Comparison of ENCODE assay signal across 21 mouse cellular contexts in the genomic region with DNA sequence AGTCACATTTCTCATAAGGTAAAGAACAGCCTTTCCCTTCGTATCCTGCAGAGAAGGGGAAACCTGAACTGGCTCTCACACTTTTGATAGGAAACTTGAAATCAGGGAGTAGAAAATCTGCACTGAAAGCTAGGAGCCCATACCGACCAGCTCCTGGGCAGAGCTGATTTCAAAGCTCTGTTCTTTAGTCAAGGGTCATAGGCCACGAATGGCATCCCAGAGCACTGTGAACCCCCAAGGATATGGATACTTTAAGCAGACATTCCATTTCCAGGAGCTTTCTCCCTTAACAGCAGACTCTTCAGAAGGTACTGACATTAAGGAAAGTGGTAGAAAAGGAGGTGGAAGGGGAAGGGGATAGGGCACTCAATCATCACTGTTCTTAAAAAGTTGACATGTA.
DNase-seq lines count a peak whose midpoint lies in the region; ATAC-seq and TF ChIP-seq lines count a peak whose summit lies in the region.
"Had no signal": no experiment of that assay in that cellular context is flagged by ENCODE, and none has a peak within 500 bp of the region (broad histone marks: within the 10 kb centered on the region; RNA-seq: fewer than 3 reads in every experiment).

No protein-coding gene starts in this region.

- no peak overlapping the region for H3K4me2 ChIP-seq in kidney, postnatal 0 days (ENCODE audit: low read length)
- H3K4me2 ChIP-seq in embryonic facial prominence, embryonic 11.5 days (ENCODE audit: low read depth, low read length) = no peak overlapping the region
- H3K4me2 ChIP-seq: embryonic facial prominence, embryonic 13.5 days; forebrain, embryonic 13.5 days; heart, embryonic 12.5 days; hindbrain, embryonic 13.5 days had no signal

- no peak overlapping the region for H3K4me3 ChIP-seq in kidney, postnatal 0 days (replicated peaks; ENCODE audit: low read depth, low read length)
- H3K4me3 ChIP-seq in embryonic facial prominence, embryonic 11.5 days (ENCODE audit: low read depth, low read length) = no peak overlapping the region
- H3K4me3 ChIP-seq: embryonic facial prominence, embryonic 13.5 days; forebrain, embryonic 13.5 days; heart, embryonic 12.5 days; hindbrain, embryonic 13.5 days had no signal

- no peak overlapping the region for H3K27ac ChIP-seq in kidney, postnatal 0 days
- H3K27ac ChIP-seq in embryonic facial prominence, embryonic 11.5 days (replicated peaks; ENCODE audit: low read depth, low read length) = no peak overlapping the region
- H3K27ac ChIP-seq: embryonic facial prominence, embryonic 13.5 days; forebrain, embryonic 13.5 days; hindbrain, embryonic 13.5 days; hindbrain, postnatal 0 days had no signal

- no peak for ATAC-seq in kidney, postnatal 0 days (replicated peaks; ENCODE audit: low FRiP score, low read depth)
- ATAC-seq in embryonic facial prominence, embryonic 11.5 days (replicated peaks; ENCODE audit: insufficient number of reproducible peaks, low FRiP score, low TSS enrichment, low read depth) = no peak
- ATAC-seq in monocyte, adult 5-6 weeks (replicated peaks; ENCODE audit: insufficient number of reproducible peaks, low FRiP score, low TSS enrichment, poor library complexity, severe bottlenecking) = no peak
- ATAC-seq in frontal cortex, adult (ENCODE audit: low TSS enrichment) = no peak
- ATAC-seq: forebrain, embryonic 13.5 days; forebrain, postnatal 0 days; hindbrain, postnatal 0 days had no signal

- no peaks in the 10 kb centered on the region for H3K36me3 ChIP-seq in kidney, postnatal 0 days (ENCODE audit: insufficient read depth, low read length)
- no peaks in the 10 kb centered on the region for H3K36me3 ChIP-seq in embryonic facial prominence, embryonic 11.5 days (replicated peaks; ENCODE audit: control insufficient read depth, insufficient read depth, low read depth, low read length)
- H3K36me3 ChIP-seq: embryonic facial prominence, embryonic 13.5 days; heart, embryonic 12.5 days; hindbrain, embryonic 13.5 days had no signal

- WGBS in kidney, postnatal 0 days = 26% methylated on average over 3 of the region's 3 CpGs
- WGBS in embryonic facial prominence, embryonic 11.5 days = 21% methylated on average over 3 of the region's 3 CpGs

- H3K27me3 ChIP-seq in kidney, postnatal 0 days (ENCODE audit: insufficient read depth, low read length) = no peaks in the 10 kb centered on the region
- H3K27me3 ChIP-seq in embryonic facial prominence, embryonic 11.5 days (ENCODE audit: control insufficient read depth, insufficient read depth, low read length) = no peaks in the 10 kb centered on the region
- H3K27me3 ChIP-seq: forebrain, embryonic 13.5 days; heart, embryonic 12.5 days; hindbrain, embryonic 13.5 days had no signal

- H3K9ac ChIP-seq in kidney, postnatal 0 days (ENCODE audit: low read depth, low read length) = no peak overlapping the region
- no peak overlapping the region for H3K9ac ChIP-seq in embryonic facial prominence, embryonic 11.5 days (replicated peaks; ENCODE audit: low read length)
- H3K9ac ChIP-seq: embryonic facial prominence, embryonic 13.5 days; forebrain, embryonic 13.5 days; forebrain, postnatal 0 days; heart, embryonic 12.5 days; hindbrain, embryonic 13.5 days had no signal

- TF ChIP-seq CTCF in kidney, postnatal 0 days (IDR thresholded peaks at IDR 0.05; ENCODE audit: low read depth) = no peak

- DNase-seq in kidney, postnatal 0 days (ENCODE audit: low spot score) = peak; percentile 34
- DNase-seq in kidney, postnatal 36 days = no peak
- peak; percentile 53 for DNase-seq in embryo, embryonic 11 days
- peak; percentile 50 for DNase-seq in embryonic facial prominence, embryonic 11.5 days (ENCODE audit: low spot score)
- no peak for DNase-seq in kidney, adult 8-10 months
- DNase-seq: adrenal gland, postnatal 10 days; cerebellum, adult 11 months; cerebellum, adult 8-10 months; cerebellum, postnatal 14 days; forebrain, postnatal 0 days; gastrocnemius, postnatal 36 days; heart, adult 11 months; heart, postnatal 36 days; kidney, adult 11 months had no signal

- no peaks in the 10 kb centered on the region for H3K4me1 ChIP-seq in kidney, postnatal 0 days (replicated peaks; ENCODE audit: insufficient read depth, low read length)
- H3K4me1 ChIP-seq in embryonic facial prominence, embryonic 11.5 days (ENCODE audit: control insufficient read depth, insufficient read depth, low read length) = no peaks in the 10 kb centered on the region
- H3K4me1 ChIP-seq: forebrain, embryonic 13.5 days; hindbrain, embryonic 13.5 days had no signal

- no peaks in the 10 kb centered on the region for H3K9me3 ChIP-seq in kidney, postnatal 0 days (replicated peaks; ENCODE audit: low read length)
- no peaks in the 10 kb centered on the region for H3K9me3 ChIP-seq in embryonic facial prominence, embryonic 11.5 days (replicated peaks; ENCODE audit: control insufficient read depth, low read length)
- H3K9me3 ChIP-seq: embryonic facial prominence, embryonic 13.5 days; forebrain, embryonic 13.5 days; heart, embryonic 12.5 days; hindbrain, embryonic 13.5 days had no signal

Comparison
In these comparisons a context has a peak if more than half of its experiments do, and no peak if none do; other contexts are left out.
1. DNase-seq: peak in kidney, postnatal 0 days (single experiment), embryo, embryonic 11 days (single experiment) and embryonic facial prominence, embryonic 11.5 days (single experiment); none in kidney, postnatal 36 days (0 of 2) and kidney, adult 8-10 months (0 of 2).